Mouse (Mus musculus): Measurements from ENCODE around the gene Cblb.

- TF ChIP-seq POLR2A (IDR thresholded peaks at IDR 0.05; ENCODE audit: extremely low read depth, insufficient read depth, low read length) = no peak
- no peak for TF ChIP-seq CTCF (IDR thresholded peaks at IDR 0.05; ENCODE audit: extremely low read depth, insufficient read depth, low read length)
These were observed 40.3 kb downstream of the Cblb start for GRCm38 (mm10) chr16:52071290-52071689.

All from cortical plate, adult 2 months (tissue).